Mouse (Mus musculus) intestine, embryonic 14.5 days (tissue): ENCODE results near the gene Clic3. TPM values are rescaled to one million over a fixed set of nuclear protein-coding genes. Genes with fewer than 3 reads are reported as not detected.

Experiments
- microRNA-seq: library from miRNA; unstranded; fragments of <30 nt; microRNA quantifications from one replicate; pipeline ENCODE4, GENCODE M21; 2016
- polyA plus RNA-seq: library from polyadenylated mRNA; unstranded; fragments of >200 nt; fragmentation: Nextera tagmentation; extraction: Ambion mirVana; gene quantifications from 2 replicates; pipeline ENCODE4 v1.2.1, GENCODE M21; 2014

Gene Clic3
- polyA plus RNA-seq, 1 experiment from 2014 or later, result 1.8 TPM

Small RNA genes lying within 50 kb of the gene (microRNA-seq; reads per million reads assigned to microRNA genes)
- not detected for gene Mir3087

Other genes with a start within 250 kb of the Clic3 start
- 99.1 and 107 TPM in 2 replicates for gene Nelfb, start 245.3 kb upstream of the Clic3 start, polyA plus RNA-seq
- 0.18 TPM in 1 of 2 replicates, not detected in the other for gene Stpg3, start 242.2 kb upstream of the Clic3 start, polyA plus RNA-seq
- gene Fam166a, start 238.1 kb upstream of the Clic3 start, polyA plus RNA-seq, result 0.51 TPM in 1 of 2 replicates, not detected in the other
- 524 and 576 TPM in 2 replicates for gene Tubb4b, start 232.1 kb upstream of the Clic3 start, polyA plus RNA-seq
- 0.26 and 0.38 TPM in 2 replicates for gene Slc34a3, start 222.5 kb upstream of the Clic3 start, polyA plus RNA-seq
- not detected in 2 replicates for gene Rnf224, start 220.1 kb upstream of the Clic3 start, polyA plus RNA-seq
- 15.7 and 18.7 TPM in 2 replicates for gene Rnf208, start 214.6 kb upstream of the Clic3 start, polyA plus RNA-seq
- gene Cysrt1, start 214.4 kb upstream of the Clic3 start, polyA plus RNA-seq, result 0.30 TPM in 1 of 2 replicates, not detected in the other
- gene AL732309.1, start 210.0 kb upstream of the Clic3 start, polyA plus RNA-seq, result 5.0 and 5.7 TPM in 2 replicates
- gene Tmem203, start 201.4 kb upstream of the Clic3 start, polyA plus RNA-seq, result 18.0 and 19.2 TPM in 2 replicates
- gene Tprn, start 194.2 kb upstream of the Clic3 start, polyA plus RNA-seq, result 6.5 and 7.8 TPM in 2 replicates
- 229 and 240 TPM in 2 replicates for gene Ssna1, start 184.4 kb upstream of the Clic3 start, polyA plus RNA-seq
- gene Anapc2, start 184.4 kb upstream of the Clic3 start, polyA plus RNA-seq, result 100 and 110 TPM in 2 replicates
- gene Tmem210, start 168.7 kb upstream of the Clic3 start, polyA plus RNA-seq, result not detected in 2 replicates
- gene Lrrc26, start 166.9 kb upstream of the Clic3 start, polyA plus RNA-seq, result not detected in 2 replicates
- gene Grin1, start 137.7 kb upstream of the Clic3 start, polyA plus RNA-seq, result 2.1 and 2.4 TPM in 2 replicates
- gene Man1b1, start 124.5 kb upstream of the Clic3 start, polyA plus RNA-seq, result 66.3 and 73.3 TPM in 2 replicates
- gene Dpp7, start 100.5 kb upstream of the Clic3 start, polyA plus RNA-seq, result 24.1 and 26.5 TPM in 2 replicates
- gene Uap1l1, start 91.2 kb upstream of the Clic3 start, polyA plus RNA-seq, result 36.3 and 46.0 TPM in 2 replicates
- gene Sapcd2, start 84.5 kb upstream of the Clic3 start, polyA plus RNA-seq, result 43.2 and 47.4 TPM in 2 replicates
- gene Entpd2, start 61.0 kb upstream of the Clic3 start, polyA plus RNA-seq, result 5.9 and 7.4 TPM in 2 replicates
- 42.2 and 45.4 TPM in 2 replicates for gene Npdc1, start 57.5 kb upstream of the Clic3 start, polyA plus RNA-seq
- gene Fut7, start 33.6 kb upstream of the Clic3 start, polyA plus RNA-seq, result 0.15 TPM in 1 of 2 replicates, not detected in the other
- 4.8 and 4.9 TPM in 2 replicates for gene Abca2, start 28.1 kb upstream of the Clic3 start, polyA plus RNA-seq
- gene Paxx, start 4.3 kb downstream of the Clic3 start, polyA plus RNA-seq, result 25.0 and 27.4 TPM in 2 replicates
- 6.2 and 7.9 TPM in 2 replicates for gene Ptgds, start 13.2 kb downstream of the Clic3 start, polyA plus RNA-seq
- not detected in 2 replicates for gene Lcn12, start 37.1 kb downstream of the Clic3 start, polyA plus RNA-seq
- 72.9 and 79.3 TPM in 2 replicates for gene Fbxw5, start 43.9 kb downstream of the Clic3 start, polyA plus RNA-seq
- 5.9 and 6.3 TPM in 2 replicates for gene C8g, start 44.9 kb downstream of the Clic3 start, polyA plus RNA-seq
- gene Traf2, start 90.1 kb downstream of the Clic3 start, polyA plus RNA-seq, result 31.2 and 32.0 TPM in 2 replicates
- 356 and 385 TPM in 2 replicates for gene Edf1, start 101.0 kb downstream of the Clic3 start, polyA plus RNA-seq
- 59.1 and 85.2 TPM in 2 replicates for gene Mamdc4, start 118.0 kb downstream of the Clic3 start, polyA plus RNA-seq
- 278 and 287 TPM in 2 replicates for gene Phpt1, start 118.4 kb downstream of the Clic3 start, polyA plus RNA-seq
- gene Ajm1, start 124.9 kb downstream of the Clic3 start, polyA plus RNA-seq, result 1.8 and 2.0 TPM in 2 replicates
- 59.2 and 65.6 TPM in 2 replicates for gene Rabl6, start 151.7 kb downstream of the Clic3 start, polyA plus RNA-seq
- 0.24 TPM in 2 replicates for gene Ccdc183, start 160.8 kb downstream of the Clic3 start, polyA plus RNA-seq
- gene Tmem141, start 165.2 kb downstream of the Clic3 start, polyA plus RNA-seq, result 25.7 and 26.7 TPM in 2 replicates
- 1.5 and 1.6 TPM in 2 replicates for gene Fcna, start 171.2 kb downstream of the Clic3 start, polyA plus RNA-seq
- not detected in 2 replicates for gene Lcn8, start 196.3 kb downstream of the Clic3 start, polyA plus RNA-seq
- not detected in 2 replicates for gene Lcn5, start 201.1 kb downstream of the Clic3 start, polyA plus RNA-seq
- gene Lcn6, start 219.9 kb downstream of the Clic3 start, polyA plus RNA-seq, result not detected in 2 replicates
- gene Lcn10, start 225.9 kb downstream of the Clic3 start, polyA plus RNA-seq, result not detected in 2 replicates
- gene Obp2a, start 243.2 kb downstream of the Clic3 start, polyA plus RNA-seq, result not detected in 2 replicates
- gene Bmyc, start 249.9 kb downstream of the Clic3 start, polyA plus RNA-seq, result 95.4 and 106 TPM in 2 replicates